Mouse (Mus musculus) liver, postnatal 0 days (tissue): ENCODE measurements around the gene Mfsd9.

Experiments
- CTCF ChIP-seq: sonication (generic); IDR thresholded peaks from 2 replicates; pipeline ENCODE4 v1.5.1; 2016; ENCODE audit warnings: antibody characterized with exemption, low read depth
- EP300 ChIP-seq: IDR thresholded peaks from 2 replicates; pipeline ENCODE4 v1.6.1; 2016; ENCODE audit warnings: antibody characterized with exemption, low read depth, mild to moderate bottlenecking

GRCm38 (mm10) chr1:40783450-40783849 is 7.0 kb downstream of the Mfsd9 start:
- TF ChIP-seq CTCF (no peak), EP300 (no peak)
